Mouse (Mus musculus) C2C12 (cell line): ENCODE data around the gene Psmd3.

ENCODE experiments used
- CEBPB ChIP-seq: IDR thresholded peaks from one replicate; pipeline ENCODE4 v1.6.1; 2011; ENCODE audit warnings: low read depth, mild to moderate bottlenecking, control low read depth, moderate library complexity
- CTCF ChIP-seq: IDR thresholded peaks from one replicate; pipeline ENCODE4 v1.5.1; 2011; ENCODE audit not compliant: control insufficient read depth, insufficient read depth, insufficient read length
- FOSL1 ChIP-seq: IDR thresholded peaks from one replicate; pipeline ENCODE4 v1.8.0; 2011; ENCODE audit warnings: mild to moderate bottlenecking, low read length; ENCODE audit not compliant: poor library complexity, insufficient read depth, severe bottlenecking
- MAX ChIP-seq: IDR thresholded peaks from one replicate; pipeline ENCODE4 v1.6.1; 2011; ENCODE audit warnings: mild to moderate bottlenecking, control low read depth
- MYOD1 ChIP-seq: IDR thresholded peaks from one replicate; pipeline ENCODE4 v1.6.1; 2011; ENCODE audit warnings: low read depth; ENCODE audit not compliant: control insufficient read depth, insufficient read length
- USF1 ChIP-seq: IDR thresholded peaks from one replicate; pipeline ENCODE4 v1.6.1; 2011; ENCODE audit warnings: low read depth, mild to moderate bottlenecking, control low read depth, moderate library complexity

DNA sequence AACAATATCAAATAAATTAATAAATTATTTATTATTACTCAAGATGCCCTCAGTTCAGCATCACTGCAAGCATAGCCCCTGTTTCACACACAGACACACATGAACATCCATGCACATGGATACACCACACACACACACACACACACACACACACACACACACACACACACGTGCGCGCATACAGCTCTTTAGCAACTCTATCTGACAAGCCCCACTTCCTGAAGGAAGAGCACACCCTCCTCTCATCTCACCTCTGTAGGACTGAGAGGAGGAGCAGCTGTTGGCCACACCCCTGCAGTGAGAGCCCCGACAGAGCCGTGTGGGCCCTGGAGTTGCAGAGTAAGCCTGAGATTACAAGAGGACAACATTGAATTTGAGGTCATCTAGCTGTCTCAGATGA is 42.3 kb upstream of the Psmd3 start:
- no peak for TF ChIP-seq CTCF
- TF ChIP-seq USF1: no peak
- TF ChIP-seq MAX: no peak
- TF ChIP-seq FOSL1: no peak
- no peak for TF ChIP-seq MYOD1
- TF ChIP-seq CEBPB: no peak
